Mouse (Mus musculus) midbrain, embryonic 14.5 days (tissue): Measurements from ENCODE around the gene Tcap. TPM values are rescaled to one million over a fixed set of nuclear protein-coding genes. Genes with fewer than 3 reads are reported as not detected.
A peak's percentile ranks its signal among the peaks of the same experiment; 100 is the strongest.

ENCODE experiments used
- ATAC-seq: fragments of 200-750 bp; cut with Nextera tagmentation; 2 replicates; pipeline ENCODE4 v1.8.0; 2017; ENCODE audit warnings: moderate number of reproducible peaks, moderate library complexity; ENCODE audit not compliant: low FRiP score, low TSS enrichment
- DNase-seq: peaks from one replicate; pipeline ENCODE4 v3.0.0-alpha.2; 2015
- H3K27ac ChIP-seq: fragments of 300-500 bp; sonication (generic); replicated peaks from 2 replicates; pipeline ENCODE4 v1.5.1; 2014; ENCODE audit warnings: mild to moderate bottlenecking, low read depth, low read length, moderate library complexity
- H3K27me3 ChIP-seq: fragments of 300-500 bp; sonication (generic); 2 replicates; pipeline ENCODE4 v1.6.1; 2014; ENCODE audit warnings: low read length, control low read depth, mixed read lengths; ENCODE audit not compliant: control insufficient read depth, insufficient read depth
- H3K36me3 ChIP-seq: fragments of 300-500 bp; sonication (generic); 2 replicates; pipeline ENCODE4 v1.6.1; 2014; ENCODE audit warnings: low read length, control low read depth; ENCODE audit not compliant: control insufficient read depth, insufficient read depth
- H3K4me1 ChIP-seq: fragments of 300-500 bp; sonication (generic); 2 replicates; pipeline ENCODE4 v1.6.1; 2014; ENCODE audit warnings: mild to moderate bottlenecking, antibody characterized with exemption, low read length, control low read depth; ENCODE audit not compliant: control insufficient read depth, insufficient read depth
- H3K4me2 ChIP-seq: fragments of 300-500 bp; sonication (generic); 2 replicates; pipeline ENCODE4 v1.6.1; 2014; ENCODE audit warnings: mild to moderate bottlenecking, low read length, moderate library complexity
- H3K4me3 ChIP-seq: fragments of 300-500 bp; sonication (generic); replicated peaks from 2 replicates; pipeline ENCODE4 v1.5.1; 2014; ENCODE audit warnings: low read depth, low read length
- H3K9ac ChIP-seq: fragments of 300-500 bp; sonication (generic); replicated peaks from 2 replicates; pipeline ENCODE4 v1.6.1; 2014; ENCODE audit warnings: mild to moderate bottlenecking, low read length, moderate library complexity
- H3K9me3 ChIP-seq: fragments of 300-500 bp; sonication (generic); 2 replicates; pipeline ENCODE4 v1.6.1; 2016; ENCODE audit warnings: low read length, control low read depth, mixed read lengths; ENCODE audit not compliant: control insufficient read depth
- WGBS: fragments of 180-500 bp; shearing (Covaris S2); extraction: QIAGEN DNeasy Blood & Tissue Kit; methylation state at CpG from one replicate; pipeline ENCODE4 v1.1.7; 2014; 5-methylcytosine and 5-hydroxymethylcytosine counted together
- polyA plus RNA-seq: library from polyadenylated mRNA; unstranded; fragments of >200 nt; fragmentation: Nextera tagmentation; extraction: Ambion mirVana; gene quantifications from 2 replicates; pipeline ENCODE4 v1.2.1, GENCODE M21; 2014

Tcap gene
- polyA plus RNA-seq, result 0.31 TPM in 1 of 2 replicates, not detected in the other

DNA sequence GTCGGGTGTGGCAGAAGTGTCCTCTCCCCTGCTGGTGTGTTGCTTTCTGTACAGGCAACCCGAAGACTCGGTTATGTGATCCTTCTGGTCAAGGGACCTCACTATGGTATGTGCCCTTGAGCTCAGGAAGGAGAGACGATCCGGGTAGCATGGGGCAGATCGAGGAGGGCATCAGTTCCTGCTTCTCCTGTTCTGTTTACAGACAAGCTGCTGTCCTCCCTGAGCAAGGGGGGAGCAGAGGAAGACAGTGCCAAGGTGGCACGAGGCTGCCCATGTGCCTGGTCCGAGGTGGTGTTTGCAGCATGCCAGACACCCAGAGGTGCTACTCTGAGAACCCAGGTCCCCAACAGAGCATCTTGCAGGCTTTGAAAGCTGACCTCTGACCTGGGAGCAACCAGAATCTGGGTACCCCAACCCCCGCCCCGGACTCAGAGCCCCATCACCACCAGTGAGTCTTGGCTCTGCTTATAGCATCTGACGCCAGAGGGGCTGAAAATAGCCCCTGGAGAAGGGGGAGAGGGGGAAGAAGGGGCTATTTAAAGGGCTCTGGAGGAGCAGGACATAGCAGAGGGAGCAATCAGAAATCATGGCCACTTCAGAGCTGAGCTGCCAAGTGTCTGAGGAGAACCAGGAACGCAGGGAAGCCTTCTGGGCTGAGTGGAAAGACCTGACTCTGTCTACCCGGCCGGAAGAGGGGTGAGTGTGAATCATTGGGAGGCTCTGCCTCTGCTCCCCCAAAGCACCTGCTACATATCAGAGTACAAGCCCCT lies at the start of gene Tcap:
Tcap (plus strand) TSS at position 551 of the 770 bp plus-strand sequence.
- ATAC-seq, result no peak
- Histone ChIP-seq H3K4me3 (no peak within 1 kb of the TSS), H3K9me3 (no peaks in the 10 kb centered on the region), H3K27me3 (peaks cover 20% of the 10 kb centered on the region; the same call in 1 of the 2 replicates), H3K4me1 (no peaks in the 10 kb centered on the region), H3K4me2 (no peak within 1 kb of the TSS), H3K36me3 (peaks cover 25% of the 10 kb centered on the region), H3K27ac (no peak within 1 kb of the TSS), H3K9ac (no peak within 1 kb of the TSS)
- 68% methylated on average over 14 of the region's 14 CpGs for WGBS
- DNase-seq, result no peak

- DNase-seq (peak; percentile 53), ATAC-seq (peak; percentile 32; the same call in 1 of the 2 replicates)
- Histone ChIP-seq H3K4me2 (peak overlapping the region; percentile 58), H3K9ac (peak overlapping the region; percentile 42), H3K27ac (0 out of 2 replicates have a peak overlapping the region, but pooled peaks have one; percentile 13), H3K9me3 (no peaks in the 10 kb centered on the region), H3K4me3 (peak overlapping the region; percentile 27), H3K4me1 (peaks cover 15% of the 10 kb centered on the region; the same call in 1 of the 2 replicates), H3K36me3 (no peaks in the 10 kb centered on the region), H3K27me3 (peaks cover 93% of the 10 kb centered on the region)
- WGBS, result under 1% methylated on average over 39 of the region's 41 CpGs
Measured at GRCm38 (mm10) chr11:98333981-98334741, 49.5 kb upstream of the Tcap start.

DNA sequence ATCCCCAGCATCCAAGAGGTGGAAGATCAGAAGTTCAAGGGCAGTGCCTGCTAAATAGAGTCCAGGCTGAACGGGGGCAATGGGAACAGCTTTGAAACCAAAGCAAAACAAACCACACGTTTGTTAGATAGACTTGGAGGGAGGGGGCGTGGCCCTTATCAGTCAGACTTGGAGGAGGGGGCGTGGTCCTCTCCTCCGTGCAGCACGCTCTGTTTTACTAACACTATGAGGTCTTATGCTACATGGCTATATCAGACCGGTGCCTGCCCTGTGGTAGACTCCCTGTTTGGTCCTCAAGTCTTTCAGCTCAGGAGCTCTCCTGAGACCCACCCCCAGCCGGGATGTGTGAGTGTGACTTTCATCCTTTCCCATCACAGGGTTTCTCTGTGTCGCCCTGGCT lies 48.4 kb upstream of the Tcap start:
- WGBS, result 9% methylated on average over 9 of the region's 9 CpGs
- peaks cover 92% of the 10 kb centered on the region for H3K27me3 ChIP-seq
- no peaks in the 10 kb centered on the region for H3K9me3 ChIP-seq
- no peaks in the 10 kb centered on the region for H3K36me3 ChIP-seq
- H3K4me2 ChIP-seq, result no peak overlapping the region
- no peak overlapping the region for H3K9ac ChIP-seq
- peaks cover 25% of the 10 kb centered on the region for H3K4me1 ChIP-seq
- no peak overlapping the region for H3K4me3 ChIP-seq
- no peak for DNase-seq
- no peak for ATAC-seq
- H3K27ac ChIP-seq, result no peak overlapping the region

DNA sequence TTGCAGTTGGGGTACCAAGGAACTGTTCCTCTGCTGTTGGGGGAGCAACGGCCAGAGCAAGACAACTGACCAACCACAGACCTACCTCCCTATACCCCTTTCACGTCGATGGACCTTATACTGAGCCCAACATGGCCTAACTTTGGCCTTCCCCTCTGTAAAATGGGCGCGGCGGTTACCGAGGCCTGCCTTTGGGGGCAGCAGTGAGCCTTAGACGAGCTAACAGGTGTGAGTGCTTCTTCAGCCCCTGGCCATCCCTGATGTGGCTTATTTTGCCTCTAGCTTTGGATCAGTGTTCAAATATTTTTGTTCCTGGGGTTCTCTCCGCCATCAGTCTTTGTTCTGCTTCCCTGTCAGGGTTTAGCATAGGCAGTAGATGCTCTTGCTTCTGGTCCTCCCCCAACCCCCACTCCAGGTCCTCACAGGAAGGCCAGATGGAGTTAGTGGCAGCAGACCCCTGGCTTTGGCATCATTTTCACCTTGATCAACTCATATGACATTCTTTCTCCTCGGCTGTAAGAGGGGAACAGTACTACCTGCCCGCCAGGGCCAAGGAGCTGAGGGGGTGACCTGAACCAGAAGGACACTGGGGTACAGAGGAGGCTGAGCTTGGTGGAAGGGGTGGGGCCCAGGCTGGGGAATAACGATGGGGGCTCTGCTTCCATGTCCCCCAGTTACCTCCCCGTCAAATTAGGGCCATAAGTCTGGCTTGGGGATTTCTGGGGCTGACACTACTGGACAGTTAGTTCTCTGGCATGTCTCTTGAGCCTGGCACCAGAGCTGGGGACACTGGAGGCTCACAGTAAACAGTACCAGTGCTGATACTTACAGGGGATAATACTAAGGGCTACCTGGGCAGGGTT lies 47.1 kb upstream of the Tcap start:
- no peak overlapping the region for H3K9ac ChIP-seq
- H3K27me3 ChIP-seq, result peaks cover 89% of the 10 kb centered on the region
- no peak overlapping the region for H3K4me3 ChIP-seq
- ATAC-seq (no peak), DNase-seq (no peak)
- H3K9me3 ChIP-seq, result no peaks in the 10 kb centered on the region
- H3K36me3 ChIP-seq, result no peaks in the 10 kb centered on the region
- peaks cover 25% of the 10 kb centered on the region for H3K4me1 ChIP-seq
- H3K27ac ChIP-seq, result no peak overlapping the region
- H3K4me2 ChIP-seq, result no peak overlapping the region
- 22% methylated on average over 13 of the region's 13 CpGs for WGBS

DNA sequence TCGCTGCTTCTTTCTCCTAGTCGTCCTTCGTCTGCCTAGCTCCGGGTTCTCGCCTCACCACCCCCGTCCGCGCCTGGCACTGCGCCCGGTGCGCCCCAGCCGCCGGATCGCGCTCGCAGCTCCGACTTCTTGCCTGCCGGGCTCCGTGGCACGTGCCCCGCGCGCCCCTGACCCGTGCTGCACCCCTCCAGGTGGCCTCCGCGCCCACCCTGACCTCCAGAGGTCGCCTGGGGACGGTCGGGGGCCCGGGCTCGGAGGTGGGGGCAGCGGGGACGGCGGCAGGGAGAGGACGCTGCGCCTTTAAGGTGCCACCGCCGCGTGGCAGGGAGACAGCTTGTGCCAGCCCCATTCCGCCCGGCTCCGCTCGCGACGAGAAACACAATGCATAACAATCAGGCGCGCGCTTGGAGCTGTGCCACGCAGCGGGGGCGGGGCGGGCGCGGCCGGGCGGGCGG lies 45.1 kb upstream of the Tcap start:
- H3K27me3 ChIP-seq, result peaks cover 79% of the 10 kb centered on the region
- no peaks in the 10 kb centered on the region for H3K9me3 ChIP-seq
- H3K4me3 ChIP-seq, result peak overlapping the region; percentile 47
- H3K36me3 ChIP-seq, result no peaks in the 10 kb centered on the region
- H3K4me1 ChIP-seq, result peaks cover 33% of the 10 kb centered on the region
- DNase-seq (peak; percentile 83), ATAC-seq (0 out of 2 replicates have a peak, but pooled peaks have one; percentile 11)
- WGBS, result under 1% methylated on average over 55 of the region's 57 CpGs
- peak overlapping the region; percentile 82 for H3K27ac ChIP-seq
- H3K4me2 ChIP-seq, result peak overlapping the region; percentile 94
- H3K9ac ChIP-seq, result peak overlapping the region; percentile 60

- H3K9ac ChIP-seq, result peak overlapping the region; percentile 60
- WGBS, result under 1% methylated on average over 19 of the region's 19 CpGs
- H3K4me1 ChIP-seq, result peaks cover 29% of the 10 kb centered on the region
- no peaks in the 10 kb centered on the region for H3K36me3 ChIP-seq
- ATAC-seq (0 out of 2 replicates have a peak, but pooled peaks have one; percentile 31), DNase-seq (peak; percentile 72)
- H3K4me2 ChIP-seq, result peak overlapping the region; percentile 94
- no peaks in the 10 kb centered on the region for H3K9me3 ChIP-seq
- H3K27ac ChIP-seq, result peak overlapping the region; percentile 82
- H3K4me3 ChIP-seq, result peak overlapping the region; percentile 47
- peaks cover 74% of the 10 kb centered on the region for H3K27me3 ChIP-seq
Measured at GRCm38 (mm10) chr11:98339071-98339501, 44.5 kb upstream of the Tcap start.

DNA sequence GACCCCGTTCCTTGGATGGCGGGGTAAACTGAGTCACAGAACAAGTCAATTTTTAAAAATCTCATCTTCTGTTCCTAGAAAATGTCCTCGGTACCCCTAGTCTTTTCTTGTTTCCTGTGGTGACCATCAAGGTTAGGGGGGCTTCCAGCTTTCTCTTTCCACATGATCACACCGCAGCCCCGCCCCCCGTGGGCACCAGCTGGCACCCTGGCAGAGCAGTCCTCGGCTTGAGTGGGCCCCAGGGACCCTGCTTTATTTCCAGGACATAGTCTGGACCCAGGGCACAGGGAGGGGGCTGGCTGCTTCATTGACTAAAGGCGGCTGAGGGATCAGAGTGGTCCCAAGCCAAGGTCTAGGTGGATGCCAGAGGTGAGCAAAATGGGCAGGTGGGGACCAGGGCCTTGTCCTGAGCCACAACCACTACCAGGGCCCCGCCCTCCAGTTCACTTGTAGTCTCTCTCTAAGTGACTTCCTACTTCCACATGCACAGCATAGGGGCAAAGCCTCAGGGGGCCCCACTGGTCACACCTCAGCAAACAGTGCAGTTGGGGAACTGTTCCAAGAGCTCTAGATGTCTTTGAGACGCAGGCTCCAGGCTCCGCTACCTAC lies 43.8 kb upstream of the Tcap start:
- H3K9me3 ChIP-seq, result no peaks in the 10 kb centered on the region
- ATAC-seq, result no peak
- H3K4me1 ChIP-seq, result peaks cover 24% of the 10 kb centered on the region
- H3K27ac ChIP-seq, result peak overlapping the region; percentile 82
- peaks cover 67% of the 10 kb centered on the region for H3K27me3 ChIP-seq
- H3K36me3 ChIP-seq, result no peaks in the 10 kb centered on the region
- peak; percentile 40 for DNase-seq
- H3K4me2 ChIP-seq, result peak overlapping the region; percentile 94
- WGBS, result 7% methylated on average over 11 of the region's 11 CpGs
- H3K4me3 ChIP-seq, result peak overlapping the region; percentile 47
- peak overlapping the region; percentile 60 for H3K9ac ChIP-seq

GRCm38 (mm10) chr11:98340597-98340996 lies 43.0 kb upstream of the Tcap start:
- ATAC-seq (no peak), DNase-seq (no peak)
- Histone ChIP-seq H3K36me3 (no peaks in the 10 kb centered on the region), H3K9ac (no peak overlapping the region), H3K4me1 (peaks cover 24% of the 10 kb centered on the region), H3K27ac (no peak overlapping the region), H3K4me2 (no peak overlapping the region), H3K9me3 (no peaks in the 10 kb centered on the region), H3K4me3 (no peak overlapping the region), H3K27me3 (peaks cover 59% of the 10 kb centered on the region)
- WGBS, result 7% methylated on average over 4 of the region's 4 CpGs
